Mouse (Mus musculus): ENCODE results near the gene Ier2. TPM values are rescaled to one million over a fixed set of nuclear protein-coding genes. Genes with fewer than 3 reads are reported as not detected.

The Ier2 gene
- polyA plus RNA-seq, 1 experiment from 2014 or later: 78.7 TPM

GRCm38 (mm10) chr8:84668081-84668480 is 5.4 kb upstream of the Ier2 start:
- peaks cover 3% of the 10 kb centered on the region; the same call in 1 of the 2 replicates for H3K36me3 ChIP-seq (ENCODE audit: control insufficient read depth, insufficient read depth, low read length)
- no peaks in the 10 kb centered on the region for H3K9me3 ChIP-seq (ENCODE audit: control insufficient read depth, low read length)
- no peaks in the 10 kb centered on the region for H3K27me3 ChIP-seq (replicated peaks; ENCODE audit: control insufficient read depth, insufficient read depth, low read length)
- H3K4me3 ChIP-seq (ENCODE audit: low read length): no peak overlapping the region
- H3K4me1 ChIP-seq (ENCODE audit: control insufficient read depth, insufficient read depth, low read length): peaks cover 14% of the 10 kb centered on the region
- no peak overlapping the region for H3K4me2 ChIP-seq (ENCODE audit: low read depth, low read length)
- WGBS: 65% methylated on average over 1 of the region's 1 CpGs
- no peak overlapping the region for H3K27ac ChIP-seq (ENCODE audit: low read length)
- no peak overlapping the region for H3K9ac ChIP-seq (ENCODE audit: low read depth, low read length)
- no peak for ATAC-seq

- Histone ChIP-seq H3K36me3 (ENCODE audit: control insufficient read depth, insufficient read depth, low read length) (no peaks in the 10 kb centered on the region), H3K27me3 (replicated peaks; ENCODE audit: control insufficient read depth, insufficient read depth, low read length) (no peaks in the 10 kb centered on the region), H3K4me2 (ENCODE audit: low read depth, low read length) (peak overlapping the region; percentile 77), H3K27ac (ENCODE audit: low read length) (peak overlapping the region; percentile 67), H3K4me3 (ENCODE audit: low read length) (peak overlapping the region; percentile 75), H3K4me1 (ENCODE audit: control insufficient read depth, insufficient read depth, low read length) (peaks cover 19% of the 10 kb centered on the region), H3K9ac (ENCODE audit: low read depth, low read length) (peak overlapping the region; percentile 77), H3K9me3 (ENCODE audit: control insufficient read depth, low read length) (no peaks in the 10 kb centered on the region)
- WGBS: 2% methylated on average over 14 of the region's 14 CpGs
- ATAC-seq: peak; percentile 1; the same call in 1 of the 2 replicates
Observed at GRCm38 (mm10) chr8:84665385-84665893, 2.8 kb upstream of the Ier2 start.

GRCm38 (mm10) chr8:84664566-84665384 is 2.1 kb upstream of the Ier2 start:
- H3K27me3 ChIP-seq (replicated peaks; ENCODE audit: control insufficient read depth, insufficient read depth, low read length): no peaks in the 10 kb centered on the region
- peak; percentile 31 for ATAC-seq
- WGBS: under 1% methylated on average over 29 of the region's 29 CpGs
- H3K4me3 ChIP-seq (ENCODE audit: low read length): peak overlapping the region; percentile 75
- no peaks in the 10 kb centered on the region for H3K9me3 ChIP-seq (ENCODE audit: control insufficient read depth, low read length)
- H3K27ac ChIP-seq (ENCODE audit: low read length): peak overlapping the region; percentile 98
- peak overlapping the region; percentile 77 for H3K9ac ChIP-seq (ENCODE audit: low read depth, low read length)
- no peaks in the 10 kb centered on the region for H3K36me3 ChIP-seq (ENCODE audit: control insufficient read depth, insufficient read depth, low read length)
- H3K4me1 ChIP-seq (ENCODE audit: control insufficient read depth, insufficient read depth, low read length): peaks cover 18% of the 10 kb centered on the region; the same call in 1 of the 2 replicates
- peak overlapping the region; percentile 77 for H3K4me2 ChIP-seq (ENCODE audit: low read depth, low read length)

GRCm38 (mm10) chr8:84663483-84664327 is 1.1 kb upstream of the Ier2 start:
- Histone ChIP-seq H3K4me3 (ENCODE audit: low read length) (peak overlapping the region; percentile 75), H3K27me3 (replicated peaks; ENCODE audit: control insufficient read depth, insufficient read depth, low read length) (no peaks in the 10 kb centered on the region), H3K4me2 (ENCODE audit: low read depth, low read length) (peak overlapping the region; percentile 77), H3K36me3 (ENCODE audit: control insufficient read depth, insufficient read depth, low read length) (no peaks in the 10 kb centered on the region), H3K9me3 (ENCODE audit: control insufficient read depth, low read length) (no peaks in the 10 kb centered on the region), H3K27ac (ENCODE audit: low read length) (peak overlapping the region; percentile 98), H3K4me1 (ENCODE audit: control insufficient read depth, insufficient read depth, low read length) (peaks cover 27% of the 10 kb centered on the region), H3K9ac (ENCODE audit: low read depth, low read length) (peak overlapping the region; percentile 77)
- ATAC-seq: peak; percentile 75
- WGBS: 3% methylated on average over 43 of the region's 43 CpGs

GRCm38 (mm10) chr8:84661961-84662571 is 586 bp downstream of the Ier2 start:
- peak overlapping the region; percentile 88 for H3K9ac ChIP-seq (ENCODE audit: low read depth, low read length)
- H3K4me3 ChIP-seq (ENCODE audit: low read length): peak overlapping the region; percentile 75
- peak overlapping the region; percentile 77 for H3K4me2 ChIP-seq (ENCODE audit: low read depth, low read length)
- ATAC-seq: no peak
- H3K36me3 ChIP-seq (ENCODE audit: control insufficient read depth, insufficient read depth, low read length): no peaks in the 10 kb centered on the region
- H3K27ac ChIP-seq (ENCODE audit: low read length): peak overlapping the region; percentile 97
- H3K9me3 ChIP-seq (ENCODE audit: control insufficient read depth, low read length): no peaks in the 10 kb centered on the region
- H3K4me1 ChIP-seq (ENCODE audit: control insufficient read depth, insufficient read depth, low read length): peaks cover 39% of the 10 kb centered on the region
- WGBS: under 1% methylated on average over 61 of the region's 61 CpGs
- no peaks in the 10 kb centered on the region for H3K27me3 ChIP-seq (replicated peaks; ENCODE audit: control insufficient read depth, insufficient read depth, low read length)

GRCm38 (mm10) chr8:84661458-84661871 is 1.2 kb downstream of the Ier2 start:
- peaks cover 41% of the 10 kb centered on the region for H3K4me1 ChIP-seq (ENCODE audit: control insufficient read depth, insufficient read depth, low read length)
- no peaks in the 10 kb centered on the region for H3K27me3 ChIP-seq (replicated peaks; ENCODE audit: control insufficient read depth, insufficient read depth, low read length)
- H3K27ac ChIP-seq (ENCODE audit: low read length): peak overlapping the region; percentile 97
- ATAC-seq: peak; percentile 50
- WGBS: under 1% methylated on average over 24 of the region's 24 CpGs
- H3K4me3 ChIP-seq (ENCODE audit: low read length): peak overlapping the region; percentile 75
- peak overlapping the region; percentile 77 for H3K4me2 ChIP-seq (ENCODE audit: low read depth, low read length)
- no peaks in the 10 kb centered on the region for H3K9me3 ChIP-seq (ENCODE audit: control insufficient read depth, low read length)
- H3K36me3 ChIP-seq (ENCODE audit: control insufficient read depth, insufficient read depth, low read length): no peaks in the 10 kb centered on the region
- H3K9ac ChIP-seq (ENCODE audit: low read depth, low read length): peak overlapping the region; percentile 88

GRCm38 (mm10) chr8:84660819-84661457 is 1.7 kb downstream of the Ier2 start:
- H3K36me3 ChIP-seq (ENCODE audit: control insufficient read depth, insufficient read depth, low read length): no peaks in the 10 kb centered on the region
- 3% methylated on average over 20 of the region's 20 CpGs for WGBS
- H3K4me1 ChIP-seq (ENCODE audit: control insufficient read depth, insufficient read depth, low read length): peaks cover 44% of the 10 kb centered on the region
- H3K27me3 ChIP-seq (replicated peaks; ENCODE audit: control insufficient read depth, insufficient read depth, low read length): no peaks in the 10 kb centered on the region
- peak overlapping the region; percentile 77 for H3K4me2 ChIP-seq (ENCODE audit: low read depth, low read length)
- peak overlapping the region; percentile 75 for H3K4me3 ChIP-seq (ENCODE audit: low read length)
- ATAC-seq: peak; percentile 17
- H3K27ac ChIP-seq (ENCODE audit: low read length): peak overlapping the region; percentile 97
- peak overlapping the region; percentile 88 for H3K9ac ChIP-seq (ENCODE audit: low read depth, low read length)
- H3K9me3 ChIP-seq (ENCODE audit: control insufficient read depth, low read length): no peaks in the 10 kb centered on the region

- no peaks in the 10 kb centered on the region for H3K9me3 ChIP-seq (ENCODE audit: control insufficient read depth, low read length)
- WGBS: 3% methylated on average over 33 of the region's 33 CpGs
- H3K27me3 ChIP-seq (replicated peaks; ENCODE audit: control insufficient read depth, insufficient read depth, low read length): no peaks in the 10 kb centered on the region
- H3K4me2 ChIP-seq (ENCODE audit: low read depth, low read length): peak overlapping the region; percentile 77
- peak overlapping the region; percentile 97 for H3K27ac ChIP-seq (ENCODE audit: low read length)
- H3K36me3 ChIP-seq (ENCODE audit: control insufficient read depth, insufficient read depth, low read length): no peaks in the 10 kb centered on the region
- peak overlapping the region; percentile 88 for H3K9ac ChIP-seq (ENCODE audit: low read depth, low read length)
- peaks cover 44% of the 10 kb centered on the region for H3K4me1 ChIP-seq (ENCODE audit: control insufficient read depth, insufficient read depth, low read length)
- peak overlapping the region; percentile 75 for H3K4me3 ChIP-seq (ENCODE audit: low read length)
- ATAC-seq: no peak; the same call in 1 of the 2 replicates
Observed at GRCm38 (mm10) chr8:84659936-84660818, 2.5 kb downstream of the Ier2 start.

All from intestine, embryonic 16.5 days (tissue).